Mouse (Mus musculus): ENCODE measurements around the gene Tbc1d17.

Gene Tbc1d17

GRCm38 (mm10) chr7:44868919-44869696 lies 20.2 kb upstream of the Tbc1d17 start:
- DNase-seq (ENCODE audit: extremely low read depth, low read depth), result no peak

DNA sequence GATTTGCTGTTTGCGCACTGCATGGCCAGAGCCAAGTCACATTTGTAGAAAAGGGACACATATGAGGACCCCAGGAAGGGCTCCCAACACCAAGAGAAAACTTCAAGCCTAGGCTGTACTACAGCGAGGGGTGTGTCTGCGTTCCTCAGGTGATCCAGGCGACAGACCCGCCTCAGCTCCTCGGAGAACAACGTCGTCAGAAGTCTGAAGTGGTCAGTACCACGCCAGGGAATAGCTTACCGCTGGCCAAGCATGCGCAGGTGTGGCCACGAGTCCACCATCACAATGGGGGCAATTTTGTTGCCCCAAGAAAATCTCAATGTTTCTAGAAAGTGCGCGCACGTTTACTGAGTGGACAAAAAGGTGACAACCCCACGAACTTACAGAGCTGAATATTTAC lies 19.6 kb upstream of the Tbc1d17 start:
- no peak for DNase-seq (ENCODE audit: extremely low read depth, low read depth)

GRCm38 (mm10) chr7:44867802-44868201 lies 18.9 kb upstream of the Tbc1d17 start:
- no peak for DNase-seq (ENCODE audit: extremely low read depth, low read depth)

DNA sequence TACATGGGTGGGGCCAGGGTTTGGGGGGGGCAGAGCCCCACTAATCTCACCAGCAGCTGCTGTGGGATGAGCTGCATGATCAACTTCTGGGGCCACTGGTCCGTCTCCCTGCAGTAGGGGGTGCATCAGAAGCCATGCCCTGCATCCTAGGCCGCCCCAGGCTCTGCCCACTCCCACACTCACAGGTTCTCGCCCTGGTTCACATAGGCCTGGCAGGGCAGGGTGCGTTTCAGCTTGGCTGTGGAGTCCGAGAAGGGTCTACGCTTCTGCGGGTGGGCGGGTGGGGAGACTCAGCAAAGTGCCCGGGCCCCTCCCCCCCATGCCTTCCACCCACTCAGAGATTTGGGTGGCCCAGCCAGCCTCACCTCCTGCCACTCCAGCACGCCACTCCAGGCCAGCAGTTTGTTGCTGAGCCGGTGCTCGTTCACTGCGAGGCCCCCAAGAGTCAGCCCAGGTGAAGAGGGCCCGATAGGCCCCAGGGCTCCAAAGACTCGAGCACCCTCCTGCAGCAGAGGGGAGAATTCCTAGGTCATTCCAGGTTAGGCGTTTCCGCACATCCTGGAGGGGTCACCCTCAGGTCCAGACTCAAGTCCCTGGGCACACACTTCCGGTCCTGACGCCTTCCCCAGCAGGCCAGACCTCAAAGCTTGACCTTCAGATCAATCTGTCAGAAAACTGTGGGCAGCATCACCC lies 18.3 kb upstream of the Tbc1d17 start:
- DNase-seq (ENCODE audit: extremely low read depth, low read depth), result no peak

DNA sequence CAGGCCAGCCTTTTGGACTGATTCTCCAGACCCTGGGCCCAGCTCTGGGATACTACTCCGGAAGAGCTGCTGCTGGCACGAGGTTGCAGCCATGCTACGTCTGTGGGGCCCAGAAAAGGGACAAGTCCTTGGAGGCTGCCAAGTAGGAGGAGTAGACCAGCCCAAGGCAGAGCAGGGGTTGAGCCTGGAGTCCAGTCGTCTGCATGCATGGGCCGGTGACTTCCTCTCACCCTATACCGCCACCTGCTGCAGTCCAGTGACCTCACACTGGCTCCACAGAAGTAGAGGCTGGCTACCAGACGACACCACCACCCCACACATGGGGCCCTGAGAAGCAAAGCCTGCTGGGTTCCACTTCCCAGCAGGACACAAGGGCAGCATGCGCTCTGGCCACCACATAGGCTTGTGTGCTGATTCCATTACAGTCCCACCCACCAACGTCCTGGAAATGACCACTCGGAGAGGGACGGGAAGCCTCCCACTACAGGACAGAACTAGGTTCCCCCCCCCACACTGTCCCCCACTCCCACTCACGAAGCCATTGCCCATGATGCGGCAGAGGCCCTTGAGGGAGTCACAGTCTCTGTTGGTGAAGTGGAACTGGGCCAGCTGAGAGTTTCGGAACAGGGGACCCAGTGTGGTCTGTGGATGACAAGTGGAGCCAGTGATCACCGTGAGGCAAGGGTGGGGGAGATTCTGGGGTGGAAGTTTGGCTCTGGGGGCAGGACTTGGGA lies 17.6 kb upstream of the Tbc1d17 start:
- no peak for DNase-seq (ENCODE audit: extremely low read depth, low read depth)

GRCm38 (mm10) chr7:44864595-44865542 lies 16.0 kb upstream of the Tbc1d17 start:
- DNase-seq (ENCODE audit: extremely low read depth, low read depth), result no peak

- DNase-seq (ENCODE audit: extremely low read depth, low read depth), result no peak
Measured at GRCm38 (mm10) chr7:44863982-44864494, 15.2 kb upstream of the Tbc1d17 start.

GRCm38 (mm10) chr7:44863210-44863609 lies 14.3 kb upstream of the Tbc1d17 start:
- no peak for DNase-seq (ENCODE audit: extremely low read depth, low read depth)

GRCm38 (mm10) chr7:44862434-44862833 lies 13.6 kb upstream of the Tbc1d17 start:
- no peak for DNase-seq (ENCODE audit: extremely low read depth, low read depth)

- no peak for DNase-seq (ENCODE audit: extremely low read depth, low read depth)
Measured at GRCm38 (mm10) chr7:44861429-44861816, 12.5 kb upstream of the Tbc1d17 start.

DNA sequence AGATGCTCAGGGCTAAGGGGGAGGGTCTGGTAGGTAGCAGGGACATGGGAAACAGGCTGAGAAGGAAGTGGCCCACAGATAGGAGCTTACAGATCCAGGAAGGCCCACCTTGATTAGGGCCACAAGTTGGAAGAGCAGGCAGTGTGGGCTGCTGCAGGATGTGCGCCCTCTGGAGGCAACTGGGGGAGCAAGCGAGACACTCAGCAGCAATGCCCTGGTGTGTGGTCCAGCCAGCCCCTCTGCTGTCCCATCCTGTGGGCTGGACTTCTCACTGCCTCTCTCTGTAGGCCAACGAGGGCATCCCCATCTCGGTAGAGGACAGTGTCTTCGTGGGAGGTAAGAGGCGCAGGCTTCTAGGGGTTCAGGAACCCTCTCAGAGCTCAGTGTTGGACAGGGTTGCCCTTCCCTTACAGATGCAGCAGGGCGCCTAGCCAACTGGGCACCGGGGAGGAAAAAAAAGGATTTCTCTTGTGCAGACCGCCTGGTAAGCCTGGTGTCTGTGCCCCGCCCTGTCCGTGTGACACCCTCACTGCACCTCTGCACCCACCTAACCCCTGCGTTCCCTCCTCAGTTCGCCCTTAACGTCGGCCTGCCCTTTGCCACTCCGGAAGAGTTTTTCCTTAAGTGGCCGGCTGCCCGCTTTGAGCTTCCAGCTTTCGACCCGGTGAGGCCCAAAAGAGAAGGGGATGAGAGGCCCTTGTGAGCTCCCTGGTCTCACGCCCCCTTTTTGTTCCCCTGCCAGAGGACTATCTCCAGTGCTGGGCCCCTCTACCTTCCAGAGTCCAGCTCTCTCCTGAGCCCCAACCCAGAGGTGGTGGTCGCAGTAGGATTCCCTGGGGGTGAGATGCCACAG lies 11.9 kb upstream of the Tbc1d17 start:
- DNase-seq (ENCODE audit: extremely low read depth, low read depth), result no peak

DNA sequence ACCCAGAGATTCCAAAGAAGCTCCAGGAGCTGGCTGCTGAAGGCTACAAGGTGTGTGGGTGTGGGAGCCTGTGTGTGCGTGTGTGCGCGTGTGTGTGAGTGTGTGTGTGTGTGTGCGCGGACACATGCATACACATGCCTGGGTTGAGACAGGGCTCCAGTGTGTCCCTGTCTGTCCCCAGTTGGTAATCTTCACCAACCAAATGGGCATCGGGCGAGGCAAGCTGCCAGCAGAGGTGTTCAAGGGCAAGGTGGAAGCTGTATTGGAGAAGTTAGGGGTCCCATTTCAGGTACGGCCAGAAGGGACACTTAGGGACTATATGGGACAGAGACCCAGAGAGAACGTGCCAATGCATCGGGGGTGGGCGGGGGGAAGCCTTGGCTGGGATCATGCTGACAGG lies 11.0 kb upstream of the Tbc1d17 start:
- no peak for DNase-seq (ENCODE audit: extremely low read depth, low read depth)

- peak; percentile 68 for DNase-seq (ENCODE audit: extremely low read depth, low read depth)
Measured at GRCm38 (mm10) chr7:44857905-44858304, 9.0 kb upstream of the Tbc1d17 start.

DNA sequence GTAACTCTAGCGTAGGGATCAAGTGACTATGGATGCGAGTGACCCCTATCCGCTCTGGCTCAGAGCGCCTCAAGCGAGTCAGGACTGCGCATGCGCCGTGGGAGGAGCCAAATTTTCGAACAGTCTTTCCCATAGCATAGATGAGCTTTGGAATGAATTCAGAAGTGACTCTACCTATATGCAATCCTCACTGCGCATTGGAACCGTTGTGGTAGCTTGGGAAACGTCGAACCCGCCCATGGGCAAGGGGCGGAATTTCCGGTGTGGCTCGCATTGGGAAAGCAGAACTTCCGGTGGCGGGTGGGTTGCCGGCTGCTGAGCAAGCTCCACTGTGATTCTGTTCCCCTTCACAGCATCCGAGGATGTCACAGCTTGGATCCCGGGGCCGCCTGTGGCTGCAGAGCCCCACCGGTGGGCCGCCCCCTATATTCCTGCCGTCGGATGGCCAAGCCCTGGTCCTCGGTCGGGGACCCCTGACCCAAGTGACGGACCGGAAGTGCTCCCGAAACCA lies 8.2 kb upstream of the Tbc1d17 start, which contains the start of gene Pnkp:
TSS of gene Pnkp (plus strand) at position 98 of the 511 bp plus-strand sequence.
- peak; percentile 88 for DNase-seq (ENCODE audit: extremely low read depth, low read depth)

DNA sequence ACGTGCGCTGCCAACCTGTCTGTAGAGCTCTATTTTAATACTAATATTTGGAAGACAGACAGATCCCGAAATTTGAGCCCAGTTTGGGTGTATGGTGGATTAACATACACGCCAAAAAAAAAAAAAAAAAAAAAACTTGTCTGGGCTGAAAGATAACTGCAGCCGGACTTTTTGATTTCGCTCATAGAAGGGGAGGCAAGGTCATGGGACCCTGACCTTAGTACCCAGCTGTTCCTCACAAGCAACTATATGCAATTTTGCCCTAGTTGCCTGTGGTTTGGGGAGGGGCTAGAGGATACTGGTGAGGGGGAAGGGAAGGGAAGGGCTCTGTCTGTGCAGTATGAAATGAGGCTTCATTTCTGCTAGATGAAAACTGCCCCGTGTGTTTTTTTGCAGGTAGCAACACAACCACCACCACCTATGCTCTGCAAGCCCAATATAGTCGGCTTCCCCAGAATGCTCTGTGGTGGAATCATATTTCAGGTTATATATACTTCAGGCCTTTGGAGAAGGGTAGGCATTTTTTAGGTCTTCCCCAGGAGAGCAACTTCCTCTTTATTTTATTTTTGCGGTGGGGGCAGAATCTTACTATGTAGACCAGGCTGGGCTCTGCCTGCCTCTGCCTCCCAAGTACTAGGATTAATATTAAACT lies 7.5 kb upstream of the Tbc1d17 start:
- peak; percentile 67 for DNase-seq (ENCODE audit: extremely low read depth, low read depth)

DNA sequence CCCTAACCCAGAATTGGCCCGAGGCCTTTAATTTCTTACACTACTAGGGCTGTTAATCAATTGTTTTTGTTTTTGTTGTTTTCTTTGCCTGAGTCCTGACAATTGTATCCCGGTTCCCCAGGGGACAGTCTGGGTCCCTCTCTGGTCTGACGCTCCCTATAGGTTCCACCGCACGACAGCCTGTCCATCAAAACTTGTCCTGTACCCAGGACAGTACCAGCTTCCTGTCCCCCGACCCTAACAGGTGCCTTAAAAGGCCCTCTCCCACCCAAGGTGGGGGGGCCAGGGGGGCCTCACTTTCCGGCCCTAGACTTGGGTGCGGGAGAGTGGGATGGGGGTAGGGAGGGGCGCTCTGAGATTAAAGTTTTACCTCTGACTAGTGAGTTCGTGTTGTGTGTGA lies 6.2 kb upstream of the Tbc1d17 start:
- no peak for DNase-seq (ENCODE audit: extremely low read depth, low read depth)

DNA sequence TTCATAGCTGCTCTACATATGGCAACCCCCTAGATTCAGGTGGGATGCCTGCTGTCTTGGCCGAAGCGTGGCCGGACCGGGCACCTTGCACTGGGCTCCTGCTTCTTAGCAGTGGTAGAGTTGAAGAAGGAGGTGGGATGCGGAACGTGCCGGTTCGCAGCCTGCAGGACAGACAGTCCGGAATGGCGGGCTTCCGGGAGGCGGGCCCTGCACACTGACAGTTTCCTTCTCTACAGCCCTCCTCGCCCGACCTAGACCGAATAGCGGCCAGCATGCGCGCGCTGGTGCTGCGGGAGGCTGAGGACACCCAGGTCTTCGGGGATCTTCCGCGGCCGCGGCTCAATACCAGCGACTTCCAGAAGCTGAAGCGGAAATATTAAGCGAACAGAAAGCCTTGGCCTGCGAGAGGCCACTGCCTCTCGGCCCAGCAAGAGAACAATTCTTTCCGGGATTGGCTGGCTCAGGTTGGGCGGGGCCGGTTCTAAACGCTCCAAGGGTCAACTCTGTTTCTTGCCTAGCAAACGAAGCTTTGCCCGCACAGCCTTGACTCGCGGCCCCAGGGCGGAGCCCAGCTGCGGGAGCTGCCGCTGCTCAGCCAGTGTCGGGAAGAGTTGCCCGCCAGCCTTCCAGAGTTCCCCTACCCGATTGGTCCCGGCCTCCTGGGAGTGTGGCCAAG lies 5.6 kb upstream of the Tbc1d17 start:
- no peak for DNase-seq (ENCODE audit: extremely low read depth, low read depth)

- DNase-seq (ENCODE audit: extremely low read depth, low read depth), result no peak
Measured at GRCm38 (mm10) chr7:44853596-44854355, 4.9 kb upstream of the Tbc1d17 start.

All from MEL-GATA-1-ER (cell line).